Mouse (Mus musculus): ENCODE measurements around the gene Ptpn3.
"Not testable (repeated sequence)": the region's sequence is repeated elsewhere in the genome, so short reads cannot be mapped to it uniquely, and the experiment has no call there.

DNA sequence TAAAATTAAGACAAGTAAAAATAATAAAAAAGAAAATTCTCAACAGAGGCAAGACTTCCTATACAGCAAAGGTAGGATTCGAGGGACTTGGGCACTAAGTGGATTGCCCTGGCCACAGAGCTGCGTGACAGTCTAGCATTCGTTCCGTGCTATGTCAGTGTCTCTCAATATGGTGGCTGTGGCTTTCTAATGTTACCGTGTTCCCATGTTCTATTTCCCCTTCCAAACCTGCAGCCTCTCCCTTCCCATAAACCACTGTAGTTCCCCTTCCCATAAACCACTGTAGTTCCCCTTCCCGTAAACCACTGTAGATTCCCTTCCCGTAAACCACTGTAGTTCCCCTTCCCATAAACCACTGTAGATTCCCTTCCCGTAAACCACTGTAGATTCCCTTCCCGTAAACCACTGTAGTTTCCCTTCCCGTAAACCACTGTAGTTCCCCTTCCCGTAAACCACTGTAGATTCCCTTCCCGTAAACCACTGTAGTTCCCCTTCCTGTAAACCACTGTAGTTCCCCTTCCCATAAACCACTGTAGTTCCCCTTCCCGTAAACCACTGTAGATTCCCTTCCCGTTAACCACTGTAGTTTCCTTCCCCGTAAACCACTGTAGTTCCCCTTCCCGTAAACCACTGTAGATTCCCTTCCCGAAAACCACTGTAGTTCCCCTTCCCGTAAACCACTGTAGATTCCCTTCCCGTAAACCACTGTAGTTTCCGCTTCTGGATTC lies 102.8 kb downstream of the Ptpn3 start:
- TF ChIP-seq CTCF (IDR thresholded peaks at IDR 0.05; ENCODE audit: low read depth); EP300 (optimal IDR thresholded peaks at IDR 0.05): not testable (repeated sequence)
